Mouse (Mus musculus): ENCODE measurements around the gene Btbd35f18. TPM values are rescaled to one million over a fixed set of nuclear protein-coding genes. Genes with fewer than 3 reads are reported as not detected.
"Not testable (repeated sequence)": the region's sequence is repeated elsewhere in the genome, so short reads cannot be mapped to it uniquely, and the experiment has no call there.

The Btbd35f18 gene
- not detected in 2 replicates for polyA plus RNA-seq (2015; fragmentation: Nextera tagmentation; extraction: Ambion mirVana)

DNA sequence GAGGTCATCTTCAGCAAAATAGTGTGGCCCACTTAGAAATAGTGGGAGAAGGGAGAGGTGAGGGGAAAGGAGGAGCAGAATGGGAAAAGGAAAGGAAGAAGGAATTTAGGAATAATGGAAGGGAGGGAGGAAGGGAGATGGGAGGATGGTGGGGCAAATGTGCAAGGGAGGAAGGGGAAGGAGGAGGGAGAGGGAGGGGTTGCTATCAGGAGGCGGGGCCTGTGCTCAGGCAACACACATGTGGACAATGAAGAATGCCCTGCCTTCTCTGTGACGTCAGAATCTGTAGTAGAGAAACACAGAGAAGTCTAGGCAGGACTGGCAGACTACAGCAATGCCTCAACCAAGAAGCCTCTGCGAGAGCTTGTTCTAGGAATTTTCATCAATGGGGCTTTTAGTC lies at the start of gene Btbd35f18:
Btbd35f18 (plus strand) TSS at position 301 of the 400 bp plus-strand sequence.
- H3K4me1 ChIP-seq (replicated peaks; ENCODE audit: control insufficient read depth, insufficient read depth, low read length); H3K4me3 ChIP-seq (replicated peaks; ENCODE audit: low read length); H3K27me3 ChIP-seq (replicated peaks; ENCODE audit: control insufficient read depth, insufficient read depth, low read length); H3K27ac ChIP-seq (ENCODE audit: low read length); ATAC-seq; H3K9me3 ChIP-seq (ENCODE audit: control insufficient read depth, low read length); H3K36me3 ChIP-seq (ENCODE audit: control insufficient read depth, insufficient read depth); H3K9ac ChIP-seq (replicated peaks; ENCODE audit: low read depth, low read length); H3K4me2 ChIP-seq (ENCODE audit: low read length): not testable (repeated sequence)
- WGBS = no CpG with 5 or more reads among the region's 3 CpGs

Other genes with a start within 250 kb of the Btbd35f18 start
- gene Btbd35f10, start 52.7 kb downstream of the Btbd35f18 start, polyA plus RNA-seq (2015; fragmentation: Nextera tagmentation; extraction: Ambion mirVana) = not detected in 2 replicates